Mouse (Mus musculus) ovary, postnatal 10 days (tissue): Measurements from ENCODE around the gene Arhgap6.

ENCODE experiments used
- DNase-seq: peaks from one replicate; pipeline ENCODE4 v3.0.0; 2022; ENCODE audit warnings: low spot score

Gene Arhgap6

DNA sequence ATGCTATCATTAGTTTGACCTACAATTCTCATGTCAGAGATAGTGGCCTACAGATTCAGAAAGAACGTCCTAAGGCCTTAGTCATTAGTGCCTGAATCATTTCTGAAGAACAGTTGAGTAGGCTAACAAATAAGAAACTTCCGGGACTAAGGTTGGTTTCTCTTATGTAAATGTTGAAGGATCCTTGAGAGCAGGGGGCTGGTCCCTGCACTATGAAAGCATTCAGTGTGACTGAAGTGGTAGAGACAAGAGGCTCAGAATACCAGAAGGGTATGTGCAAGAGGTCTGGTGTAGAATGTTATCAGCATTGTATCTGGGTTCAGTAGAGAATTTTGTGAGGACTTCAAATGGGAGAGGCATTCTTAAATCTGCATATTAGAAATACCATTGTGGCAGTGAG lies 185.5 kb downstream of the Arhgap6 start:
- DNase-seq, result no peak

DNA sequence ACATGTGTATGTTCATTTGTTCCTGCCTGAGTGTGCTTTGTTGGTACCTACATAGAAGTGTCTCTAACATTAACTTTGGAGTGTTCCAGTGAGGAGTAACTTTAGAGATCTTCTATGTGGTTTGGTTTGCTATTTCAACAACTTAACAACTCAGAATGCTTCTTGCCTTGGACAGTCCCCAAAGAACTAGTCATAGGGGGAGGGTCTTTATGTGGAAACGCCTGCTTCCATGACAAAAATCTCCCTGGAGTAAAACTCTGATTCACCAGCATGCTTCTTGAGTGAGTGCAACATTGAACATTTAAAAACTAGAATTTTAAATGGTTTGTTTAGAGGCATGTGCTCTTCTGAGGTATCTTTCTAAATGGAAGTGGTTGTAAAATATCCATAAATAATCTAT lies 212.2 kb downstream of the Arhgap6 start:
- no peak for DNase-seq

DNA sequence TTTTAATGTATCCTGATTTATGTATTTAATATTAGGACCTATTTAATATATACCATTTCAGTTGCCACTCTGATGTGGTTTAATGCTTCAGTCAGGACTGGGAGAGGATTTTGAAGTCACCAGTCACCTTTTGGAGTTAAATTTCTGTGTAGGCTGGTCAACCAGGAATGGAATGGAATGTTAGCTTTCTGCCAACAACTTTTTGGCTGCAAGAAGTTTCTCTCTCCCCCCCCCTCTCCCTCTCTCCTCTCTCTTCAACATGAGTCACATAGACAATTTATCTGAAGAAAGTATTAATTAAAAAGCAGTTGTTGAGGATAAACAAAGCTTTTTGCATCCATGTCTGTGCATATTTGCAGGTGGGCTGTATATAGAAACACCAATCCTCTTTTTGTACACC lies 217.8 kb downstream of the Arhgap6 start:
- no peak for DNase-seq

DNA sequence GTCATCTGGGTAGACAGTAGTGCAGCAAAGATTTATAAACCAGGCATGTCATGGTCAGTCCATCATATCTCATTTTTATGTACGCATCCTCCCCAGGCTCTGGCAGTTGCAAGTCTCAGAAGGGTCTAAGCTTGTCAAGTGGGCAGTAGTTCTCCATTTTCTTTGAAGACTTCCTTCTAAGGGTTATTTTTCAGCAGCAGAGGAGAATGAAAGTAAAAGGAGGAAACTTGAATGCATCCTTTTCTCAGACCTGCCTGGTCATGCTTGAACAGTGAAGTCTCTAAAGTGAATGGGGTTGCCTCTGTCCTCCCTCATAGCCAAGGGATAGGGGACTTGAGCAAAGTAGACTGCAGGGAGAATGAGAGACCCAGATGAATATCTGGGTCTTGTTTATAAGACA lies 239.5 kb downstream of the Arhgap6 start:
- no peak for DNase-seq

DNA sequence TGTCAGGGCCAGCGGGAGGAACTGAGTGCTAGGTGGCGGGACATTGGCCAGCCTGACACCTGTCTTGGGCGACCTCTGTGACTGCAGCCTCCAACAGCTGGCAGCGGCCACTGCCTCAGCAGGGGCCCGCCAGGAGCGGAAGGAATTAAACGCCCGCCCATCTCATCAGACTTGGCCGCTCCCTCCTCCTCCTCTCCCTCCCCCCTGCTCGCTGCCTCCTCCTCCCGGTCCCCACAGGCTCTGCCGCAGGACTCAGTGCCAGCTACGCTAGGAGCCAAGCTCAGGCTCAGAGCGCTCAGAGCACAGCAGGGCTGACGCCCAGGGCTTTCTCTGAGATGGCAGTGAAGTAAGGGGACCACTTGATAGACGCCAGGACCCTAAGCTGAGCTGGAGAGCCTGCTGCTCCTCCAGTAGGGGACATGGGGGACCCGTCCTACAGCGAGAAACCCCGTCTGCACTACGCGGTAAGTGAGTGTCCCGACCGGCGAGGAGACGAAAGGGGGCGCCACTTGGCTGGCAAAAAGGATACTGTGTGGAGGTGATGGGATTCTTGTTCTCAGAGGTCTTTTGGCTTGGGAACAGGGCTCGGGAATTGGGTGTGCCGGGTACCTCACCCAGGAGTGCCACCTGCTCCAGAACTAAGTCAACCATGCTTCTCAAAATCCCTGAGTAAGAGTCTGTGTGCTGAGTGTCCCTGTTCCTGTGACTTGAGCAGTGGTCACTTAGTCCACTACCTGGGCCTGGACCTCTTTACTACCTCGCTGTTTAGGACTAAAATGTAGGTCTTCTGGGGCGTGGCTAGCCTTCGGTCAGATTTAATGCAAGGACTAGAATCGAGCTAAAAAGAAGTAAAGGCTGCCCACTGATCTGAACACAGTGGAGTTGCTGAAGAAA lies 241.8 kb downstream of the Arhgap6 start:
- peak; percentile 14 for DNase-seq

DNA sequence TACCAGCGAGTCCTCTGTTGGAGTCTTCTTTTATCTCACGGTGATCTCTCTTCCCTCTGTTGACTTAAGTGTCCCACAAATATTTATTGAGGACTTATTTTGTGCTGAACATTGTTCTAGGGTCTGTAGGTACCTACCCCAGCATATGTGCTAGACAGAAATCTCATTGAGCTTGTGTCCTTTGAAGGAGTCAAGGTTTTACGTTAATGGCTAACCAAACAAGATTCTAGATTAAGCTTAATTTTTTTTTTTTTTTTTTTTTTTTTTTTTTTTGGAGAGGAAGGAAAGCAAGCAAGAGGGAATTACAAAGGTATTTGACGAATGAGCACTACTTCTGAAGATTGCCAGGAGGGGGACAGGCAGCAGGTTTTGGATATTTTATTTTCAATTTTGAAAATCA lies 242.5 kb downstream of the Arhgap6 start:
- no peak for DNase-seq

DNA sequence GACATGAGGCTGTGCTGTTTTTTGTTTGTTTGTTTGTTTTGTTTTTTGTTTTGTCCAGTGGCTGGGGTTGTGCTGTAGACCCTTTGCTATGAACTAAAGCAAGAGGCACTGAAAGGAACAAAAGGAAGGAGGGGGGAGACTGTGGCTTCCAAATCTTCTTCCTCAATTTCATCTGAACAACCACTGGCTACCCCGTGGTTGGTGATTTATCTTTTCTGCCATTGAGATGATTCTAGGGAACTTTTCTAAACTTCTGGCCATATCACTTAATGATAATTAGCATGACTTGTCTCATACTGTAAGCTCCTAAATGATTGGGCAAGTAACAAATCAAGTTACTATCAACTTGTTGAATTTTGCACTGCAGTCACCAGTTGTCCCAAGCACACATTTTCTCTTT lies 249.0 kb downstream of the Arhgap6 start:
- no peak for DNase-seq

DNA sequence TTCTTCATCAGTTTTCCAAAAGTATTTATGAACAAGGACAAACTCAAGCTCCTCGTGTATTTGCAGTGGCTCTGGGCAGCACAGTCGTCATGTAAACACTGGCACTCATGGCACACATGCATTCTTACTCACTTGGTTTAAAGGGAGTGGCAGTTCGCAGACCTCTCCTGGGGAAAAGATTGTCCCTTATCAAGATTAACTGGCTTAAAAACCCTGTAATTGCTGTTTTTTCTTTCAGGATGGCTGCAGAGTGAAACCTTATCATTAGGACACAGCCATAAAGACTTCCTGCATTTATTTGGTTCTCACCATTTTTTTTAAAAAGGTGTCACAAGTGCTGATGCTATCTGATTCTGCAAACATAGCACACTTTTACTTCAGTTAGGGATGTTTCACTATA lies 252.7 kb downstream of the Arhgap6 start:
- no peak for DNase-seq

DNA sequence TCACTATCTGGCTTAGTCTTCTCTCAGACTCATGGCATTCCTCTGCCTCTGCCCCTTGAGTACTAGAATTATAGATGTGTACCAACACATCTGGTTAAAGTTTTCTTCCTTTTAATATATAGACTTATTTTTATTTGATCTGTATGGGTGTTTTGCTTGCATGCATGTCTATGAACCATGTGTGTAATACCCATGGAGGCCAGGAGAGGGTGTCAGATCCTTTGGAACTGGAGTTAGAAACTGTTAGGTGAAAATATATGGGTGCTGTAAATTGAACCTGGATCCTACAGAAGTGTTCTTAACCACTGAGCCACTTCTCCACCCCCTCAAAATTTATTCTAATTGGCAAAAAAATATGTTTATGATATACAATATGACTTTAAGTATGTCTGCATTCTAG lies 254.7 kb downstream of the Arhgap6 start:
- DNase-seq, result no peak

DNA sequence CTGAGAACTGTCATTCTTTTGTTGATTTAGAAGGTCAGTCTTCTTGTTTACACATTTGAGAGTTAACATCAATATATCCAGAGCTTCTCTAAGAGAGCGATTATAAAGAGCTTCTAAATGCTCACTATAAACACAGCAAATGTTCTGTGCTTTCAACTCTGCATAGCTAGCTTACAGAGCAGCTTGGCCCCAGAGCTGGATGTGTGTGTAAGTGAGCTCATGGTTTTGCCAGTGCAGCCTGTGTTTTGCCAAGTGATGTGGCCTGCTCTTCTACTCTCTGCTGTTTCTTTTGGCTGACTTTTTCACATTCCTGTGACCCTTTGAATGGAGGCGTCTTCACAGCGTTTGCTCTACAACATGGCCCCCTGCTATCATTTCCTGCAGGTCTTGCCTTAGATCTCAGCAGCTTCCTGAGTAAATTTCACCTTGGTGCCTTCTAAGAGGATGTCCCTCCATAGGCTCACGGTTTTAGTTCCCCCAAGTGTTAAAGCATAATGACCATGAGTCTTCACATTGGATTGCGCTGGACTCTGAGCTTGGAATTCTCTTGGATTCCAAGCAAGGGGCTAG lies 259.1 kb downstream of the Arhgap6 start:
- DNase-seq, result no peak

DNA sequence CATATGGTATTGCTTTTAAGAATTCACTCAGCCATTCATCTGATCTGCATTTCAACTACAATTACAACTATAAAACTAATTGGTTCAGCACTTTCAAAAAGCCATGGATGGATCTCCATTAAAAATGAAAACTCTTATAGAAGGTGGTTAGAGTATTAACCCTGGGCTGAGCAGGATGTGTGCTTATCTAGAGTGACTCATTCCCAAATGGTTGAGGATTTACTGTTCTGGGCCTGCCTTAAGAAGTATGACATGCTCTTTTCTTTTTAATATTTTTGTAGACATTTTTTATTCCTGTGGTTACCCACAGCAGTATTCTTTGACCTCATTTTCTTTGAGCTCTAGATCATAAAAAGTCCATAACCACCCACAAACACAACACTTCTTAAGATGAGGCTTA lies 267.7 kb downstream of the Arhgap6 start:
- DNase-seq, result no peak

DNA sequence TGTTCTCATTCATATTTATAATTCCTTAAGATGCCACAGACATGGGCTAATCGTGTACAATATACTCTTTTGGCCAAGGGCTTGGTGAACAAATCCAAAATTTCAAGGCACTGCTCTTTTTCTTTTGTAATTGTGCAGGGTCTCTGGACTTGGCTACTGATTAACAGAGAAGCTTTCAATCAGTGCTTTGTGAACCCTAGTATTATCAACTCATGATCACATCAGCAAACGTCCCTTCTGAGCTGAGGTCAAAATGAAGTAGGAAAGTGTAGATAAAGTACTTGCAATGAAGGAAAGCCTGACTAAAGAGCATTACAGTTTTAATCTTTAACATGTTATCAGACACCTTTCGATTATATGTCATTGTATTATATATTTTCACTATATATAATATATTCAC lies 270.4 kb downstream of the Arhgap6 start:
- no peak for DNase-seq

DNA sequence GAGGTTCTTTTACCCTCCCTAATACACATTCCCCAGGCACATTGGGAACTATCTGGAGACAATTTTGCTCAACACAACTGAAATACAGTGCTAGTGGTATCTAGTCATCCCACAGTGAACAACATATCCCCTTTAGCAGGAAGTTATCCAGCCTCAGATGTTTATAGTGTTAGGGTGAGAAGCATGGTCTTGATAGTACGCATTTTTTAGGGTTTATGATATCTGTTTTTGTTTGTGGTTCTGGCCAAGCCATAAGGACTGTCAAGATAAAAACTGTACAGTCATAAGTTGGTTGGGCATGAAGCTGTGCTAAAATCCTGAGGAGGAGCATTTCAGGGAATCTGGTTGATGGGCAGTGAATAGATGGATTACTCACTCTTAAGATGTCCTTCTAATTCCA lies 271.0 kb downstream of the Arhgap6 start:
- DNase-seq, result no peak

DNA sequence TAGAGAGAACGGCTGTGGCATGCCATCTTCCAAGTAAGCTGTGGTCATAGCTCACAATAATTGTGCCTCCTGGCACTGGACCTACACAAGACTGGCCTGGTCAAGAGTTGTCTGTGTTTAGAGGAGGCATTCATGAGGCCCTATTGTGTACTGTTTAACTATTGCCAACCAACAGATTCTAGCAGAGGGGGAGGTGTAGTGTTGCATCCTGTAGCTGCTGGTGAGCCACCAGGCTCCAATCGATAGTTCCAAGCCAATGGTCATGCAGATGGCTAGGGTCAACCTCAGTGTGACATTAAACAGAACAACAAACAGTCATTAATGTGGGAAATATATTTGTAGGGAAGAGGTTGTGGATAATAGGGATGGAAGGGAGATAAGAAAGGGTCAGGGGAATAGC lies 280.1 kb downstream of the Arhgap6 start:
- no peak for DNase-seq

DNA sequence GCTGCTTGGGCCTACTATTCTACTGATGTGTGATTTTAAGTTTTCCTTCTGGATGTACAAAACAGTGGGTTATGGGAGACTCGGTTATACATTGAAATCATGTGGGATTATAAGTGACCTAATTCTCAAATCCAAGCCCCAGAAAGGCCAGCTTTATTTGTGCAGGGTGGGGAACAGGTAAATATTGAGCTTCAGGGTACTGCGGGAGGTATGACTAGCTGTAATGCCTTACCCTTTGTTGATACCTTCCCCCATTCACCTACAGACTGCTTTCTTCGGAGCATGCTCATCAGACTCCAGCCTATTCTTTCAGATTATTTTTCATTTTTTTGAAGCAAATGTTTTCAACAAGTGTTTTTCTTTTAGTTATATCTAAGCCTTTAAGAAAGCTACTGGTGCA lies 286.7 kb downstream of the Arhgap6 start:
- no peak for DNase-seq

DNA sequence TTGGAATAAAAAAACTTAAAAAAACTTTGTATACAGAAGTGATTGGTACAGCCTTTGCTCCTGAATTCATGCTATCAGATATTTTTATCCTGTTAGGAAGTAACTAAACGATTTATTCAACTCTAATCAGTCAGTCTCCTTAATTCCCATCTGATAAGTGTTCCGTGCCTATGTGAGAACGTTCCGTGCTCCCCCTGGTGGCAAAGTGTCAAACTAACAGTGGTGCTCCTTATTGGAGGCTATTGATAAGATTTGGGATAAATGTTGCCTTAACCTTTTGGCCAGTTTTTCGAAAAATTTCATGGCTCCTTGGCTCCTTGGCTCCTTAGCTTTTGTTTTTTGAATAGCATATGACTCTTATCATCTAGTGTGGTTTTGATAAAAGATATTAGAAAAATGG lies 291.0 kb downstream of the Arhgap6 start:
- no peak for DNase-seq

DNA sequence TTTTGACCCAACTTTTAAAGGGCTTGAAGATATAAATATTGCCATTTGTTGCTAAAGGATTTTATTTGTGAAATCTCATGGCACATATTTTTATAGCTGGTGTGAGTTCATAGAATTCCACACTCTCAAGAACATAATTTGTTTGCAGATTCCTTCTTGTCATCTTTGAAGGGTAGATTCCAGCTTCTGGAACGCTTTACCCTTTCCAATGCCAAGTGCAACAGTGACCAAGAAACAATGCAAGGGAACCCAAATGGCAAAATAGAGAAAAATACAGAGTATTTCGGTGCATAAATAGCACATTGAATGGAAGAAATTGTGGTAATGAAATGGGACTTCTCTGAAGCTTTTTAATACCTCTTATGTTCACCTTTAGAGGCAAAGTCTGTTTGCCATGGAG lies 294.3 kb downstream of the Arhgap6 start:
- no peak for DNase-seq

DNA sequence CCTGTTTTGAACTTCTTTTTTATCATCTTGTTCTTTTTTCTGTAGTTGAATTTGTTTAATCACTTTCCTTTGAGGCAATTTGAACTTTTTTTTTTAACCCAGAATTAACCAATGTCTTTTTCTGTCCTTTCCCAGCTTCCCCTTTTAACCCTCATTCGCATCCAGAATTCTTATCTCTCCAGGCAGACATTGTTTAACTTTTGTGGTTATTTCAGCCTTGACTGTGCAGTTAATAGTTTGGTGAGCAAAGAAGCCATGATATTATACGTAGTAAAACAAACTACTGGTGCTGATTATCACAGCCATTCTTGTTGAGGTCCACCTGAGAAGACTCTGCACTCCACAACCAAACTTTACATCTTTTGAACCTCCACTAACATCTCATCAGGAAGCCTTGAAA lies 299.7 kb downstream of the Arhgap6 start:
- DNase-seq, result no peak

DNA sequence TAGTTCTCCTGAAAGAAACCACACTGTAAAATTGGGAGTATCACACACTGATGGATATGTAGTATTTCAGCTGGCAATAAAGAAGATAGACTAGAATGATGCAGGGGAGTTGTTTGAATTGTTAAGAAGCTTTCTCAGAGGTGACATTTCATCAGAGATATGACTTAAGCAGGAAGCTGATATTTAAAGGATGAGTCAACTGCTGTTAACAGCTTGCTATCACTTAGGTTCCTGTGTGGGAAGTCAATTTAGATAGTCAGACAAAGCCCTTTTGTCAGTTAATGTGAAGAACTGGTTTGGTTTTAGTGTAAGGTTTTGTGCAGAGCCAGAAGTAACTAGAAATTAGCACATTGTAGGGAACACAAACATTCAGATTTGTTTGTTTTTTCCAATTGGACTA lies 300.7 kb downstream of the Arhgap6 start:
- DNase-seq, result no peak

DNA sequence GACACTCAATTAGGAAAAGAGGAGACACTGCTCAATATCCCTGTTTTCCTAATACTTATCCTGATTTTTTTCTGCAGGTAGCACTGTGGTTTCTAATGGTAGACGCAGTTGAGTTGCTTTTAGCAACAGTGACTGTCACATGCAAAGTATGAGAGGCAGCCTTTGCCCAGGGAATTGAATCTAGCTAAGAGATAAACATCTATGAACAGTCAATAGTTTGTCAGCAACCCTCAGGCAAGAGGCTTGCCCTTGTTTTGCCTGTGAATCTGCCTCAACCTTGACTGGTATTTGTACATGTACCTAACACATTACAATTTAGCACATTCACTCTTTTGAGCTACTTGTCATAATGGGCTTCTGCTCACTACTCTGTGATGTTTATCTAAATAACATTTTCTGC lies 307.8 kb downstream of the Arhgap6 start:
- DNase-seq, result no peak

DNA sequence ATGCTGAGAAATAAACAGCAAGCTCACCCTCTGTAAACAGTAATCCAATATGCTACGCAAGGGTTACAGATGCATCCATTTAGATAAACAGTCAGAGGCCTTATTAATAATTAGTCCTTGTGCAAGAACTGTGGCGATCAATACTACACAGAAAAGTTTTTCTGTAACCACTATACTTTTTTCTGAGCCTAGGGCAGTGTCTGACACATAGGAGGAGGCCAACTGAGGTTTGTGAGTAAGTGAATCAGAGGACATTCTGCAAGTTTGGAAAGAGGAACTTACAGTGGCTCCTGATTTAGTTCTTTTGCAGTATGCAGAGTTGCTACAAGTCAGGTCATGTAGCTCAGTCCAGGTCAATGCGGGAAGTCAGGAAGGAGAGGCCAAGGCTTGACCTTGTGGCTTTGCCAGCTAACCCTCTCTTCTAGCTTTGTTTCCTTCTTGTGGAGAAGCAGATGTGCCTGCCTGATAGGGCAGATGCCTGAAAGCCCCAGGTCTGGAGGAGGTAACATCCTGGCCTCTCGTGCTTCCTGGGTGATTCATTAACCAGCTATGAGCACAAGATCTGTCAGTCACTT lies 311.2 kb downstream of the Arhgap6 start:
- no peak for DNase-seq

DNA sequence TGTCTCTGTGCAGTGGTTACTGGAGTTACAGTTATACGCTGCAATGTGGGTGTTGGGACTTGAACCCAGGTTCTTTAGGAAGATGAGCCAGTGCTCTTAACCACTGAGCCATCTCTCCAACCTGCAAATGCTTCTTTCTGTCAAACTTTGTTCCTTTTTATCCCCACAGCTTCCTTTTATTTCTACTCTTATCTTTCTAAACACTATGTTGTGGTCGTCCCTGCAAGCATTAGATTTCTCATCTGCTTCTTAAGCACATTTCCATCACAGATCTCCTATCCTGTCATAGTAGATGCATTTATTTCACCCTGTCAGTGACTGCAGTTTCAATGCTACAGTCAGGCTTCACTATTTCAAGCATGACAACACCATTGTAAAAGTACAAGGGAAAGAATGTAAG lies 312.5 kb downstream of the Arhgap6 start:
- no peak for DNase-seq

DNA sequence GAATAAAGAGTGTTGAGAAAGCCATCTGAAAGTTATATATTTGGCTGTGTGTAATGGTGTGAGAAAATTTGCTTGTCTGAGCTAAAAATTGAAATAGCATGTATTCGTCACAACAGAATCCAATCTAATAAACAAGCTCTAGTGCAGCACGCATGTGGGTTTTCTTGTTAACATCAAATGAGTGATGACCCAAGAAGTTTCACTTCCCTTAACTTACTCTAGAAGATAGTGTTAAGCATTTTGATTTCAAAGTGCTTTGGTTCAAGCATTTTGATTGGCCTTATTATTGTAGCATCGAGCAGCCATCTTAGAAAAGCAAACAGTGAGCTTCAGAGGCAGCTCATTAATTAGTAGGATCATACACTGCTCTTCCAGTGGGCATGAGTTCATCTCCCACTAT lies 315.1 kb downstream of the Arhgap6 start:
- DNase-seq, result no peak

DNA sequence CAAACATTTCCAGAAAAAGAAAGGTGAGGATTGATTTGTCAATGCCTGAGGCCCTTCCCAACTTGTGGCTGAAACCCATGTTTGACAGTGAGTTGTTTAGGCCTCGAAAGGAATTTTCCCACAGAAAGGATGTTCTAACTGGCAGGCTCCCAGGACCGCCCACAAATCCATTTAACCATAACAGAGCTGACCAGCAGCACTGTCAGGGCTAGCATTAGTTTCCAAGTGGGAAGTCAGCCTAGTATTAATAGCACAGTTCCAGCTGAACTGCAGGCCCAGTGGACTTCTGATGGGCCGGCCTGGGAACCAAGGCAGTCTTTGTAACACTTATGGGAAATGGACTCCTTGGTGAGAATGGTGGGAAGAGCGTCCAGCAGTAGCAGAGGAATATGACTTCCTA lies 317.8 kb downstream of the Arhgap6 start:
- DNase-seq, result no peak
